Mouse (Mus musculus) C2C12 (cell line): ENCODE measurements around the gene Haus2.

Source experiments
- CEBPB ChIP-seq: IDR thresholded peaks from one replicate; pipeline ENCODE4 v1.6.1; 2011; ENCODE audit warnings: low read depth, mild to moderate bottlenecking, control low read depth, moderate library complexity
- CTCF ChIP-seq: IDR thresholded peaks from one replicate; pipeline ENCODE4 v1.5.1; 2011; ENCODE audit not compliant: control insufficient read depth, insufficient read depth, insufficient read length
- MAX ChIP-seq: IDR thresholded peaks from one replicate; pipeline ENCODE4 v1.6.1; 2011; ENCODE audit warnings: mild to moderate bottlenecking, control low read depth
- MYOG ChIP-seq: IDR thresholded peaks from one replicate; pipeline ENCODE4 v1.6.1; 2011; ENCODE audit not compliant: control insufficient read depth, insufficient read length; ENCODE audit errors: extremely low read depth
- USF1 ChIP-seq: IDR thresholded peaks from one replicate; pipeline ENCODE4 v1.6.1; 2011; ENCODE audit warnings: low read depth, mild to moderate bottlenecking, control low read depth, moderate library complexity

DNA sequence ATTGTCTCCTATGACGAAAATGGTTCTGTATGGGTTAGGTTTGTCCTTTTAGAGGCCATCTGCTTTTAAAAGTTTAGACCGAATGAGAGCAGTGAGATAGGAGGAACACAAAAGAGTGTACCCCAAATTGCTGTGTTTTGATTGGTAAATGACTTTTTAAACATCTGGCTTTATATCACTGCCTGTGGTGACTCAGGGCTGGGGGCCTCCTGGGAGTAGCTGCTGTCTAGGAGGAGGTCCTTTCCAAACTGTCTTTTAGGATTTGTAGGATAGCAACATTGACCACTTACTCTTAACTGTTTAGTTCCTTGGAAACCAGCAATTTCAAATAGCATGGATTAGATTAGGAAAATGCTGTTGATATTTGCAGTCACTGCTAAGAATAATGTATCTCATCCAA lies 21.1 kb downstream of the Haus2 start:
- no peak for TF ChIP-seq CTCF
- TF ChIP-seq CEBPB: no peak
- TF ChIP-seq MAX: no peak
- no peak for TF ChIP-seq USF1
- TF ChIP-seq MYOG: no peak
